ENCODE assay signal across 1 mouse cellular context in genomic region chr12:112940238-112940637, GRCm38 (mm10).
TF ChIP-seq lines count a peak whose summit lies in the region.

No protein-coding gene starts in this region.

TF ChIP-seq in myocyte, 11 proteins besides CTCF, POLR2A, EP300 and RAD21 (continued from another document):
- no peak for TF ChIP-seq MYOG (IDR thresholded peaks at IDR 0.05; ENCODE audit: control insufficient read depth in 1 of 3, insufficient read depth in 1 of 3, insufficient read length in 2 of 3, low read depth in 2 of 3)
